Mouse (Mus musculus): ENCODE results near the gene Dnmt1. TPM values are rescaled to one million over a fixed set of nuclear protein-coding genes. Genes with fewer than 3 reads are reported as not detected.

Dnmt1 gene
- polyA plus RNA-seq, 1 experiment = 18.3 TPM

DNA sequence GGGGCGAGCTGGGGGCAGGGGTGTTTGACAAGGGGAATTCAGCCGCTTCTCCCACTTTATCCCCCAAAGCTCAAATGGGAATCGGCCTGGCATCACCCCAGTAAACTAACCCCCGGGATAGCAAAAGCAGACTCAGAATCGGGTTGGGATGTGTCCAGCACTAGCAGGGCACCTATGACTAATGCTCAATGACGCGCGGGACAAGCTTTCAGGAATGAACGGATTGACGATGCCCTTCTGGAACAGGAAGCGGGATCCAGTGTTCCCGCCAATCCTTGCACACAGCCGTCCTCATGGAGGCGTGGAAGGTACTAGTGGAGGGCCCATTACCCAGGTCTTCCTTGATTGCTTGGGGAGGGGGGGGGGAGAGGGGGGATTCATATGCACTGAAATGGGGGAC lies 8.2 kb downstream of the Dnmt1 start:
- Histone ChIP-seq H3K27ac (ENCODE audit: control insufficient read depth, insufficient read depth, low read depth, low read length) (no peak overlapping the region), H3K4me3 (ENCODE audit: control insufficient read depth, low read depth, low read length) (peak overlapping the region; percentile 20; the same call in 1 of the 2 replicates), H3K36me3 (ENCODE audit: control insufficient read depth, insufficient read depth, low read length) (no peaks in the 10 kb centered on the region), H3K27me3 (ENCODE audit: control insufficient read depth, insufficient read depth, low read length) (no peaks in the 10 kb centered on the region), H3K4me1 (ENCODE audit: control insufficient read depth, insufficient read depth, low read length) (peaks cover 6% of the 10 kb centered on the region)
- TF ChIP-seq POLR2A (IDR thresholded peaks at IDR 0.05; ENCODE audit: control insufficient read depth, low read depth, low read length) (no peak), CTCF (IDR thresholded peaks at IDR 0.05; ENCODE audit: control insufficient read depth, insufficient read depth, insufficient replicate concordance, low read depth, low read length) (no peak)

GRCm38 (mm10) chr9:20950419-20950818 lies 9.3 kb downstream of the Dnmt1 start:
- Histone ChIP-seq H3K4me1 (ENCODE audit: control insufficient read depth, insufficient read depth, low read length) (peaks cover 6% of the 10 kb centered on the region), H3K4me3 (ENCODE audit: control insufficient read depth, low read depth, low read length) (no peak overlapping the region), H3K36me3 (ENCODE audit: control insufficient read depth, insufficient read depth, low read length) (no peaks in the 10 kb centered on the region), H3K27ac (ENCODE audit: control insufficient read depth, insufficient read depth, low read depth, low read length) (no peak overlapping the region), H3K27me3 (ENCODE audit: control insufficient read depth, insufficient read depth, low read length) (no peaks in the 10 kb centered on the region)
- TF ChIP-seq CTCF (IDR thresholded peaks at IDR 0.05; ENCODE audit: control insufficient read depth, insufficient read depth, insufficient replicate concordance, low read depth, low read length) (no peak), POLR2A (IDR thresholded peaks at IDR 0.05; ENCODE audit: control insufficient read depth, low read depth, low read length) (no peak)

GRCm38 (mm10) chr9:20946066-20946880 lies 13.4 kb downstream of the Dnmt1 start:
- no peaks in the 10 kb centered on the region for H3K36me3 ChIP-seq (ENCODE audit: control insufficient read depth, insufficient read depth, low read length)
- TF ChIP-seq CTCF (IDR thresholded peaks at IDR 0.05; ENCODE audit: control insufficient read depth, insufficient read depth, insufficient replicate concordance, low read depth, low read length) (no peak), POLR2A (IDR thresholded peaks at IDR 0.05; ENCODE audit: control insufficient read depth, low read depth, low read length) (no peak)
- H3K4me1 ChIP-seq (ENCODE audit: control insufficient read depth, insufficient read depth, low read length) = peaks cover 10% of the 10 kb centered on the region
- H3K4me3 ChIP-seq (ENCODE audit: control insufficient read depth, low read depth, low read length) = no peak overlapping the region
- H3K27ac ChIP-seq (ENCODE audit: control insufficient read depth, insufficient read depth, low read depth, low read length) = no peak overlapping the region
- no peaks in the 10 kb centered on the region for H3K27me3 ChIP-seq (ENCODE audit: control insufficient read depth, insufficient read depth, low read length)

DNA sequence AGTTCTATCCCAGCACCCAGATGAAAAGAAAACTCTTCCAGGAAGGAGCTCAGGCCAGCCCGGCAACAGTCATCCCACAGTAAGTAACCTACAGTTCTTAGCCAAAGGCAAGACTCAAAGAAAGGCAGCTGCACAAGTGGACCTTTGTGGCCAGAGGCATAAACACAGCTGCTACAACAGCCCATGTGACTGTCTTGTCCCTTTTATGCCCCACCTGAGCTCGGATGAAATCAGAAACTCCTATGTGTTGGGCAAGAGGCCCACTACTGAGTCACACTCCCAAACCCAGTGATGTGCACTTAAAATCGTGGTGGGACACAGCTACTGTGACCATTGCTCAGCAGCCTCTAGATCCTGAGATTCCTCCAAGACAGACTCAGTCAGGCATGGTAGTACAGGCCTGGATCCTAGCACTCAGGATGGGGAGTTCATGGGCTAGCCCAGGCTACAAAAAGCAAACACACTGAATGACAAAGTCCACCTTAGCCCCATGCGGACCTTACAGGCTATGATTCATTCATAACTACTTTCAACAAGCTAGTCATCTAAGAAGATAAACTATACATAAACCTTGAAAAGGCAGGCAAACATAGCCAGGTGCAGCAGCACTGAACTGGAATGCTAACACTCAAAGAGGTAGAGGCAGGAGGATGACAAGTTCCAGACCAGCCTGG lies 14.9 kb downstream of the Dnmt1 start:
- H3K27ac ChIP-seq (ENCODE audit: control insufficient read depth, insufficient read depth, low read depth, low read length) = no peak overlapping the region
- H3K4me1 ChIP-seq (ENCODE audit: control insufficient read depth, insufficient read depth, low read length) = peaks cover 9% of the 10 kb centered on the region
- no peaks in the 10 kb centered on the region for H3K27me3 ChIP-seq (ENCODE audit: control insufficient read depth, insufficient read depth, low read length)
- TF ChIP-seq POLR2A (IDR thresholded peaks at IDR 0.05; ENCODE audit: control insufficient read depth, low read depth, low read length) (no peak), CTCF (IDR thresholded peaks at IDR 0.05; ENCODE audit: control insufficient read depth, insufficient read depth, insufficient replicate concordance, low read depth, low read length) (no peak)
- H3K4me3 ChIP-seq (ENCODE audit: control insufficient read depth, low read depth, low read length) = no peak overlapping the region
- no peaks in the 10 kb centered on the region for H3K36me3 ChIP-seq (ENCODE audit: control insufficient read depth, insufficient read depth, low read length)

DNA sequence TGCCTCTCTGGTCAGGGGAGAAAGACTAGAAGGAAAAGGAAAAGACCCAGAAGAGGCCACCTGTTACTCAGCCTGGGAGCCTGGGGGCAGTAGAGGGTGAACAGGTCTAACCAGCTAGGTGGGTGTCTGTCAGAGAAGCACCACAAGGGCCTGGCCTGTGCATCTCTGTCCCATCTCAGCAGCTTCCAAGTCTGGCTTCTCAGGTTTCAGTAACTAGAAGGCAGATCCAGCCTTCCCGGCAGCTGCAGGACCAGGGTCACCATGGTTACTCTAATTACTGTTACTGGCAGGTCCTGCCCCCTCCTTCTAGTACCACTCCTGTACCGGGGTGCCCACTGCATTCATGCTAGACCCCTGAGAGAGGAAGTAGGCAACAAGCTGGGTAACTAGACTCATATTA lies 15.8 kb downstream of the Dnmt1 start:
- no peaks in the 10 kb centered on the region for H3K36me3 ChIP-seq (ENCODE audit: control insufficient read depth, insufficient read depth, low read length)
- TF ChIP-seq CTCF (IDR thresholded peaks at IDR 0.05; ENCODE audit: control insufficient read depth, insufficient read depth, insufficient replicate concordance, low read depth, low read length) (no peak), POLR2A (IDR thresholded peaks at IDR 0.05; ENCODE audit: control insufficient read depth, low read depth, low read length) (no peak)
- H3K27me3 ChIP-seq (ENCODE audit: control insufficient read depth, insufficient read depth, low read length) = no peaks in the 10 kb centered on the region
- peaks cover 9% of the 10 kb centered on the region for H3K4me1 ChIP-seq (ENCODE audit: control insufficient read depth, insufficient read depth, low read length)
- H3K4me3 ChIP-seq (ENCODE audit: control insufficient read depth, low read depth, low read length) = no peak overlapping the region
- H3K27ac ChIP-seq (ENCODE audit: control insufficient read depth, insufficient read depth, low read depth, low read length) = no peak overlapping the region

- no peak overlapping the region for H3K27ac ChIP-seq (ENCODE audit: control insufficient read depth, insufficient read depth, low read depth, low read length)
- no peak for TF ChIP-seq CTCF (IDR thresholded peaks at IDR 0.05; ENCODE audit: control insufficient read depth, insufficient read depth, insufficient replicate concordance, low read depth, low read length)
- TF ChIP-seq POLR2A (IDR thresholded peaks at IDR 0.05; ENCODE audit: control insufficient read depth, low read depth, low read length) = no peak
- H3K4me3 ChIP-seq (ENCODE audit: control insufficient read depth, low read depth, low read length) = no peak overlapping the region
- no peaks in the 10 kb centered on the region for H3K36me3 ChIP-seq (ENCODE audit: control insufficient read depth, insufficient read depth, low read length)
- no peaks in the 10 kb centered on the region for H3K27me3 ChIP-seq (ENCODE audit: control insufficient read depth, insufficient read depth, low read length)
- peaks cover 9% of the 10 kb centered on the region for H3K4me1 ChIP-seq (ENCODE audit: control insufficient read depth, insufficient read depth, low read length)
Measured at GRCm38 (mm10) chr9:20943396-20943795, 16.3 kb downstream of the Dnmt1 start.

DNA sequence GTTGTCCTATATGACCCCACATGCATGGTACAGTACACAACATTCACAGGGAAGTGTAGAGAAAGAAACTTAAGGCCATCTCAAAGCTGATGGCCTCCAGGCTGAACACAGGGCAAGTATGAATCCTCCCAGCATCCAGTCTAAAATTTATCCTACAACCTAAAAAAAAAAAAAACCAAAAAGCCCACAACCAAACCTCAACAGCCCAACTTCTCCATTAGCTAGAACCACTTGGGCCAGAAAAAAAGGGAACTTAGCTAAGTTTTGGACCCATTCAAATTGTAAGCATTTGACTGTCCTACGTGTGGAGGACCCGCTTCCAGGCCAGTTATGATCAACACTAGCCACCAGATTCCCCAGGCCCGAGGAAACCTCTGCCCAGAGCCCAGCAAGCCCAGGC lies 36.4 kb downstream of the Dnmt1 start:
- H3K27ac ChIP-seq (ENCODE audit: control insufficient read depth, insufficient read depth, low read depth, low read length) = no peak overlapping the region
- no peaks in the 10 kb centered on the region; the same call in 1 of the 2 replicates for H3K36me3 ChIP-seq (ENCODE audit: control insufficient read depth, insufficient read depth, low read length)
- TF ChIP-seq CTCF (IDR thresholded peaks at IDR 0.05; ENCODE audit: control insufficient read depth, insufficient read depth, insufficient replicate concordance, low read depth, low read length) = no peak
- no peak for TF ChIP-seq POLR2A (IDR thresholded peaks at IDR 0.05; ENCODE audit: control insufficient read depth, low read depth, low read length)
- H3K4me1 ChIP-seq (ENCODE audit: control insufficient read depth, insufficient read depth, low read length) = no peaks in the 10 kb centered on the region
- H3K27me3 ChIP-seq (ENCODE audit: control insufficient read depth, insufficient read depth, low read length) = no peaks in the 10 kb centered on the region
- no peak overlapping the region for H3K4me3 ChIP-seq (ENCODE audit: control insufficient read depth, low read depth, low read length)
